Comparison of ENCODE assay signal across 8 mouse cellular contexts in genomic region chr4:34614630-34615094, GRCm38 (mm10). TPM values are rescaled to one million over a fixed set of nuclear protein-coding genes. Genes with fewer than 3 reads are reported as not detected.
DNase-seq lines count a peak whose midpoint lies in the region; ATAC-seq lines count a peak whose summit lies in the region.

Gene Orc3, minus strand, starts transcription at chr4:34614944.
Gene Rars2, plus strand, starts transcription at chr4:34614957.

- peaks cover 7% of the 10 kb centered on the region for H3K36me3 ChIP-seq in heart, embryonic 13.5 days
- H3K36me3 ChIP-seq in liver, embryonic 12.5 days = peaks cover 7% of the 10 kb centered on the region
- H3K36me3 ChIP-seq in stomach, embryonic 15.5 days = no peaks in the 10 kb centered on the region

- WGBS in heart, embryonic 13.5 days = under 1% methylated on average over 42 of the region's 42 CpGs
- WGBS in liver, embryonic 12.5 days (ENCODE audit: insufficient replicate concordance) = under 1% methylated on average over 42 of the region's 42 CpGs
- WGBS in stomach, embryonic 15.5 days = under 1% methylated on average over 42 of the region's 42 CpGs

- H3K27me3 ChIP-seq in heart, embryonic 13.5 days (replicated peaks) = no peaks in the 10 kb centered on the region
- no peaks in the 10 kb centered on the region for H3K27me3 ChIP-seq in liver, embryonic 12.5 days (replicated peaks)
- no peaks in the 10 kb centered on the region for H3K27me3 ChIP-seq in stomach, embryonic 15.5 days (replicated peaks)

- peak within 1 kb of the TSS; percentile 71 for H3K4me2 ChIP-seq in heart, embryonic 13.5 days
- H3K4me2 ChIP-seq in liver, embryonic 12.5 days = peak within 1 kb of the TSS; percentile 85
- H3K4me2 ChIP-seq in stomach, embryonic 15.5 days = peak within 1 kb of the TSS; percentile 73

- H3K9me3 ChIP-seq in heart, embryonic 13.5 days = no peaks in the 10 kb centered on the region
- H3K9me3 ChIP-seq in liver, embryonic 12.5 days (replicated peaks) = no peaks in the 10 kb centered on the region
- no peaks in the 10 kb centered on the region for H3K9me3 ChIP-seq in stomach, embryonic 15.5 days

- H3K4me3 ChIP-seq in heart, embryonic 13.5 days = peak within 1 kb of the TSS; percentile 79
- H3K4me3 ChIP-seq in liver, embryonic 12.5 days = peak within 1 kb of the TSS; percentile 75
- H3K4me3 ChIP-seq in stomach, embryonic 15.5 days (replicated peaks) = peak within 1 kb of the TSS; percentile 78

- H3K4me1 ChIP-seq in heart, embryonic 13.5 days = peaks cover 24% of the 10 kb centered on the region
- H3K4me1 ChIP-seq in liver, embryonic 12.5 days = peaks cover 34% of the 10 kb centered on the region
- peaks cover 11% of the 10 kb centered on the region for H3K4me1 ChIP-seq in stomach, embryonic 15.5 days

- peak within 1 kb of the TSS; percentile 91 for H3K9ac ChIP-seq in heart, embryonic 13.5 days
- peak within 1 kb of the TSS; percentile 87 for H3K9ac ChIP-seq in liver, embryonic 12.5 days
- peak within 1 kb of the TSS; percentile 80 for H3K9ac ChIP-seq in stomach, embryonic 15.5 days

- DNase-seq in CD4-positive helper T cell, adult 2 months (ENCODE audit: low read depth, low spot score) = peak; percentile 94
- peak; percentile 84 for DNase-seq in brain, embryonic 18.5 days (ENCODE audit: low read depth, low spot score)
- peak; percentile 95 for DNase-seq in kidney, postnatal 10 days
- peak; percentile 87 to 90 for DNase-seq in natural killer cell, adult 2 months (ENCODE audit: low spot score in 2 of 2)

- peak; percentile 99 for ATAC-seq in erythroid progenitor cell, adult 5-6 weeks (replicated peaks; ENCODE audit: low FRiP score, poor library complexity, severe bottlenecking)
- peak; percentile 93 for ATAC-seq in heart, embryonic 13.5 days (ENCODE audit: extremely low read depth, insufficient number of reproducible peaks, low FRiP score, low TSS enrichment)
- ATAC-seq in liver, embryonic 12.5 days = peak; percentile 98
- ATAC-seq in stomach, embryonic 15.5 days (ENCODE audit: insufficient read depth, low FRiP score, low read depth) = peak; percentile 98

- peak within 1 kb of the TSS; percentile 86 for H3K27ac ChIP-seq in heart, embryonic 13.5 days (replicated peaks)
- peak within 1 kb of the TSS; percentile 88 for H3K27ac ChIP-seq in liver, embryonic 12.5 days
- peak within 1 kb of the TSS; percentile 85 for H3K27ac ChIP-seq in stomach, embryonic 15.5 days

RNA-seq across cellular contexts. Expression of gene Orc3, which starts in this region (rescaled TPM):
- total RNA-seq in erythroid progenitor cell, adult 5-6 weeks (2015; ENCODE audit: low replicate concordance) = 42.5 and 69.6 TPM in 2 replicates
- total RNA-seq in erythroid progenitor cell, adult 5-6 weeks (2017; ENCODE audit: low replicate concordance) = 33.9 and 34.3 TPM in 2 replicates
- 61.5 and 66.8 TPM in 2 replicates for polyA plus RNA-seq in heart, embryonic 13.5 days (2015; fragmentation: Nextera tagmentation; extraction: Ambion mirVana)
- 73.0 and 75.2 TPM in 2 replicates for polyA plus RNA-seq in liver, embryonic 12.5 days (2016; fragmentation: Nextera tagmentation; extraction: Ambion mirVana)
- 71.9 and 81.5 TPM in 2 replicates for polyA plus RNA-seq in stomach, embryonic 15.5 days (2015; fragmentation: Nextera tagmentation; extraction: Ambion mirVana)

RNA-seq across cellular contexts. Expression of gene Rars2, which starts in this region (rescaled TPM):
- 7.2 and 26.0 TPM in 2 replicates for total RNA-seq in erythroid progenitor cell, adult 5-6 weeks (2015; ENCODE audit: low replicate concordance)
- 10.4 and 21.5 TPM in 2 replicates for total RNA-seq in erythroid progenitor cell, adult 5-6 weeks (2017; ENCODE audit: low replicate concordance)
- 44.6 and 50.8 TPM in 2 replicates for polyA plus RNA-seq in heart, embryonic 13.5 days (2015; fragmentation: Nextera tagmentation; extraction: Ambion mirVana)
- polyA plus RNA-seq in liver, embryonic 12.5 days (2016; fragmentation: Nextera tagmentation; extraction: Ambion mirVana) = 50.9 and 51.3 TPM in 2 replicates
- 66.1 and 68.9 TPM in 2 replicates for polyA plus RNA-seq in stomach, embryonic 15.5 days (2015; fragmentation: Nextera tagmentation; extraction: Ambion mirVana)

Comparison
In these comparisons a context has a peak if more than half of its experiments do, and no peak if none do; other contexts are left out.
1. Peak in every context shown above with its lines: DNase-seq, ATAC-seq, H3K4me3 ChIP-seq and H3K27ac ChIP-seq.